8 mouse cellular contexts compared by ENCODE assay signal in genomic region chr9:64773936-64774335, GRCm38 (mm10). TPM values are rescaled to one million over a fixed set of nuclear protein-coding genes. Genes with fewer than 3 reads are reported as not detected.
A peak's percentile ranks its signal among the peaks of the same experiment; 100 is the strongest.
DNase-seq lines count a peak whose midpoint lies in the region; ATAC-seq lines count a peak whose summit lies in the region.

No protein-coding gene starts in this region.

- no peak overlapping the region for H3K4me2 ChIP-seq in midbrain, embryonic 11.5 days

- H3K4me1 ChIP-seq in midbrain, embryonic 11.5 days (ENCODE audit: control insufficient read depth, insufficient read depth, low read length) = 0 out of 2 replicates have a peak, but pooled peaks cover 3% of the 10 kb centered on the region

- no peak overlapping the region for H3K9ac ChIP-seq in midbrain, embryonic 11.5 days (ENCODE audit: low read length)

- H3K36me3 ChIP-seq in midbrain, embryonic 11.5 days (ENCODE audit: control insufficient read depth, insufficient read depth, low read length) = no peaks in the 10 kb centered on the region

- 66% methylated on average over 4 of the region's 4 CpGs for WGBS in midbrain, embryonic 11.5 days

- ATAC-seq in midbrain, embryonic 11.5 days (ENCODE audit: low FRiP score) = no peak
- no peak for ATAC-seq in megakaryocyte-erythroid progenitor cell, adult 5-6 weeks (replicated peaks; ENCODE audit: low FRiP score, low TSS enrichment, poor library complexity, severe bottlenecking)

- DNase-seq in embryo, embryonic 11 days = peak; percentile 36
- DNase-seq in embryo, embryonic 10.5 days (ENCODE audit: low spot score) = no peak
- DNase-seq in kidney, postnatal 4 days = peak; percentile 24 to 28
- no peak for DNase-seq in kidney, adult 18-20 months
- DNase-seq in brain, adult 2 months (ENCODE audit: low read depth, low spot score) = peak; percentile 49
- DNase-seq in midbrain, embryonic 11.5 days (ENCODE audit: low spot score, missing footprints) = no peak
- no peak for DNase-seq in left cerebral cortex, adult 8-10 months (ENCODE audit: low spot score in 2 of 2)

- H3K4me3 ChIP-seq in midbrain, embryonic 11.5 days (ENCODE audit: low read depth, low read length) = no peak overlapping the region

- H3K9me3 ChIP-seq in midbrain, embryonic 11.5 days (ENCODE audit: control insufficient read depth, low read length) = no peaks in the 10 kb centered on the region

- no peaks in the 10 kb centered on the region for H3K27me3 ChIP-seq in midbrain, embryonic 11.5 days (ENCODE audit: control insufficient read depth, insufficient read depth, low read length)

- H3K27ac ChIP-seq in midbrain, embryonic 11.5 days (ENCODE audit: low read depth, low read length) = peak overlapping the region; percentile 27; the same call in 1 of the 2 replicates

RNA-seq across cellular contexts. Expression of gene Rab11a, which starts 36.4 kb away (rescaled TPM):
- polyA plus RNA-seq in midbrain, embryonic 11.5 days (2014; fragmentation: Nextera tagmentation; extraction: Ambion mirVana) = 300 and 312 TPM in 2 replicates
- 64.7 and 115 TPM in 2 replicates for total RNA-seq in megakaryocyte-erythroid progenitor cell, adult 5-6 weeks (2014; fragmentation: Nextera tagmentation)
- 82.7 and 113 TPM in 2 replicates for total RNA-seq in megakaryocyte-erythroid progenitor cell, adult 5-6 weeks (2017)
- 100 to 1,000 TPM; 237 to 269 (median 250) TPM for total RNA-seq in left cerebral cortex, adult 8-10 months (2022)

RNA-seq across cellular contexts. Expression of gene Dennd4a, which starts 37.2 kb away (rescaled TPM):
- polyA plus RNA-seq in midbrain, embryonic 11.5 days (2014; fragmentation: Nextera tagmentation; extraction: Ambion mirVana) = 8.4 and 8.9 TPM in 2 replicates
- 56.7 and 85.2 TPM in 2 replicates for total RNA-seq in megakaryocyte-erythroid progenitor cell, adult 5-6 weeks (2014; fragmentation: Nextera tagmentation)
- 46.2 and 50.6 TPM in 2 replicates for total RNA-seq in megakaryocyte-erythroid progenitor cell, adult 5-6 weeks (2017)
- 10 to 100 TPM; 58.1 to 71.8 (median 63.5) TPM for total RNA-seq in left cerebral cortex, adult 8-10 months (2022)

Comparison
In these comparisons a context has a peak if more than half of its experiments do, and no peak if none do; other contexts are left out.
1. DNase-seq: peak in embryo, embryonic 11 days (single experiment), kidney, postnatal 4 days (2 of 2) and brain, adult 2 months (single experiment); none in embryo, embryonic 10.5 days (single experiment), kidney, adult 18-20 months (single experiment), midbrain, embryonic 11.5 days (single experiment) and left cerebral cortex, adult 8-10 months (0 of 2).